Mouse (Mus musculus) stomach, postnatal 0 days (tissue): ENCODE measurements around the gene Fgfr2.

Experiments used
- CTCF ChIP-seq: IDR thresholded peaks from 2 replicates; pipeline ENCODE4 v1.5.1; 2016; ENCODE audit warnings: antibody characterized with exemption, low read depth, mild to moderate bottlenecking, moderate library complexity
- EP300 ChIP-seq: optimal IDR thresholded peaks from 2 replicates; pipeline ENCODE3; 2016; ENCODE audit warnings: antibody characterized with exemption

GRCm38 (mm10) chr7:133039556-133040255 is 83.4 kb downstream of the Fgfr2 start:
- TF ChIP-seq CTCF: no peak
- TF ChIP-seq EP300: no peak
